Comparison of ENCODE assay signal across 11 mouse cellular contexts in the genomic region with DNA sequence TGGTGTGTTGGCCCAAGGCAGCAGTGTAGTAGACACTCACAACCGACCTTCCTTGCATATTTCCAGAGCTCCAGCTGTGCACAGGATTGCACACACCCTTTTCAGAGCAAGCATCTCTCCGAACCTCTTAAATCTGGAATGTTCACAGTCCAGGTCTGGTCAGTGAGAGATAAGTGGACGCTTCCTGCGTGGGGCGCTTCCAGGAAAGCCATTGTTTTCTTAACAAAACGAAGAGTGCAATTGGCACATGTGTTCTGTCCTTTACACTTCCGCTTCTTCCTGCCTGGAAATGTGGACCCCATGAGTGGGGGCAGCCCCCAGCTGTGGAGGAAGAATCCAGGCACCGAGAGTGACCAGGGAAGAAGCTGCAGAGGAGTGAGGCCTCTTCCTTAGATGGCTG. TPM values are rescaled to one million over a fixed set of nuclear protein-coding genes. Genes with fewer than 3 reads are reported as not detected.
A peak's percentile ranks its signal among the peaks of the same experiment; 100 is the strongest.
DNase-seq lines count a peak whose midpoint lies in the region; ATAC-seq and TF ChIP-seq lines count a peak whose summit lies in the region.
"Had no signal": no experiment of that assay in that cellular context is flagged by ENCODE, and none has a peak within 500 bp of the region (broad histone marks: within the 10 kb centered on the region; RNA-seq: fewer than 3 reads in every experiment).

No protein-coding gene starts in this region.

- H3K27me3 ChIP-seq in kidney, adult 2 months (replicated peaks; ENCODE audit: control insufficient read depth, insufficient read depth, low read length): no peaks in the 10 kb centered on the region
- H3K27me3 ChIP-seq in lung, embryonic 16.5 days (ENCODE audit: control insufficient read depth, insufficient read depth, low read depth, low read length): no peaks in the 10 kb centered on the region
- H3K27me3 ChIP-seq: embryonic facial prominence, embryonic 15.5 days; liver, embryonic 13.5 days had no signal

- peak; percentile 62 for DNase-seq in R1 (ENCODE audit: low read depth, low spot score)
- peak; percentile 26 for DNase-seq in heart, adult 8-10 months (ENCODE audit: low spot score)
- DNase-seq in kidney, adult 2 months: peak; percentile 54
- no peak for DNase-seq in right cerebral cortex, postnatal 25 days
- DNase-seq: adrenal gland, postnatal 14 days; liver, embryonic 13.5 days; midbrain, embryonic 14.5 days had no signal

- H3K4me3 ChIP-seq in kidney, adult 2 months (ENCODE audit: insufficient read depth, low read depth, low read length): no peak overlapping the region
- no peak overlapping the region for H3K4me3 ChIP-seq in lung, embryonic 16.5 days (ENCODE audit: low read length)
- H3K4me3 ChIP-seq: embryonic facial prominence, embryonic 15.5 days; liver, embryonic 13.5 days had no signal

- H3K27ac ChIP-seq in kidney, adult 2 months (ENCODE audit: insufficient read depth, low read depth, low read length): no peak overlapping the region
- no peak overlapping the region for H3K27ac ChIP-seq in lung, embryonic 16.5 days (ENCODE audit: low read length)
- H3K27ac ChIP-seq: embryonic facial prominence, embryonic 15.5 days; liver, embryonic 13.5 days had no signal

- no peaks in the 10 kb centered on the region for H3K9me3 ChIP-seq in lung, embryonic 16.5 days (ENCODE audit: control insufficient read depth, low read length)
- H3K9me3 ChIP-seq: embryonic facial prominence, embryonic 15.5 days; liver, embryonic 13.5 days had no signal

- no peak overlapping the region for H3K9ac ChIP-seq in lung, embryonic 16.5 days (ENCODE audit: low read length)
- H3K9ac ChIP-seq: embryonic facial prominence, embryonic 15.5 days; liver, embryonic 13.5 days had no signal

- no peak for TF ChIP-seq CTCF in kidney, adult 2 months (conservative IDR thresholded peaks at IDR 0.05; ENCODE audit: insufficient read depth, insufficient read length, low read depth, low read length)

- H3K4me2 ChIP-seq in lung, embryonic 16.5 days (ENCODE audit: low read depth, low read length): no peak overlapping the region
- H3K4me2 ChIP-seq: embryonic facial prominence, embryonic 15.5 days; liver, embryonic 13.5 days had no signal

- ATAC-seq in lung, embryonic 16.5 days (ENCODE audit: low read depth): peak; percentile 76
- ATAC-seq in megakaryocyte, adult 5-6 weeks (ENCODE audit: poor library complexity, severe bottlenecking): no peak
- no peak for ATAC-seq in monocyte, adult 5-6 weeks (replicated peaks; ENCODE audit: insufficient number of reproducible peaks, low FRiP score, low TSS enrichment, poor library complexity, severe bottlenecking)

- H3K36me3 ChIP-seq in kidney, adult 2 months (ENCODE audit: control insufficient read depth, insufficient read depth, low read length): no peaks in the 10 kb centered on the region
- H3K36me3 ChIP-seq in lung, embryonic 16.5 days (ENCODE audit: control insufficient read depth, insufficient read depth, low read length): no peaks in the 10 kb centered on the region
- H3K36me3 ChIP-seq: embryonic facial prominence, embryonic 15.5 days; liver, embryonic 13.5 days had no signal

- TF ChIP-seq POLR2A in kidney, adult 2 months (IDR thresholded peaks at IDR 0.05; ENCODE audit: low read depth, low read length): no peak

- no peaks in the 10 kb centered on the region for H3K4me1 ChIP-seq in kidney, adult 2 months (ENCODE audit: control insufficient read depth, insufficient read depth, low read length)
- no peaks in the 10 kb centered on the region for H3K4me1 ChIP-seq in lung, embryonic 16.5 days (replicated peaks; ENCODE audit: control insufficient read depth, insufficient read depth, low read length)
- H3K4me1 ChIP-seq: embryonic facial prominence, embryonic 15.5 days had no signal

- 68% methylated on average over 8 of the region's 8 CpGs for WGBS in kidney, adult 2 months
- 33% methylated on average over 8 of the region's 8 CpGs for WGBS in lung, embryonic 16.5 days

RNA-seq across cellular contexts. Expression of gene Hhex, which starts 47.1 kb away (rescaled TPM):
- 1 to 10 TPM; 3.0 to 4.1 (median 3.5) TPM for total RNA-seq in heart, adult 8-10 months (2022)
- polyA plus RNA-seq in kidney, adult 2 months (2012; rRNA removed): 3.2 and 3.4 TPM in 2 replicates
- 38.3 and 40.2 TPM in 2 replicates for polyA plus RNA-seq in lung, embryonic 16.5 days (2015; fragmentation: Nextera tagmentation; extraction: Ambion mirVana)
- 113 and 118 TPM in 2 replicates for total RNA-seq in megakaryocyte, adult 5-6 weeks (2015)
- 26.5 and 34.9 TPM in 2 replicates for total RNA-seq in megakaryocyte, adult 5-6 weeks (2017)
- 52.2 to 59.3 TPM (median 53.1 TPM) in 3 replicates for total RNA-seq in monocyte, adult 5-6 weeks (2017)

Comparison
In these comparisons a context has a peak if more than half of its experiments do, and no peak if none do; other contexts are left out.
1. RNA of gene Hhex, which starts 47.1 kb away (total RNA-seq): 26.5 to 118 TPM in megakaryocyte, adult 5-6 weeks and 52.2 to 59.3 TPM in monocyte, adult 5-6 weeks; 3.0 to 4.1 TPM in heart, adult 8-10 months; every median in the first group is over 4 times any median in the second.